Mouse (Mus musculus) forebrain, embryonic 12.5 days (tissue): ENCODE data around the gene Sf3b4. TPM values are rescaled to one million over a fixed set of nuclear protein-coding genes. Genes with fewer than 3 reads are reported as not detected.

ENCODE experiments used
- ATAC-seq: fragments of 200-750 bp; cut with Nextera tagmentation; 2 replicates; pipeline ENCODE4 v1.8.0; 2017; ENCODE audit warnings: moderate TSS enrichment; ENCODE audit not compliant: low FRiP score
- H3K27ac ChIP-seq: fragments of 300-500 bp; sonication (generic); 2 replicates; pipeline ENCODE4 v1.5.1; 2016; ENCODE audit warnings: mild to moderate bottlenecking
- H3K27me3 ChIP-seq: fragments of 300-500 bp; sonication (generic); 2 replicates; pipeline ENCODE4 v1.6.1; 2016; ENCODE audit warnings: mild to moderate bottlenecking
- H3K36me3 ChIP-seq: fragments of 300-500 bp; sonication (generic); replicated peaks from 2 replicates; pipeline ENCODE4 v1.6.1; 2016; ENCODE audit warnings: mild to moderate bottlenecking
- H3K4me1 ChIP-seq: fragments of 300-500 bp; sonication (generic); 2 replicates; pipeline ENCODE4 v1.6.1; 2016
- H3K4me2 ChIP-seq: fragments of 300-500 bp; sonication (generic); 2 replicates; pipeline ENCODE4 v1.6.1; 2016; ENCODE audit warnings: mild to moderate bottlenecking, moderate library complexity
- H3K4me3 ChIP-seq: fragments of 300-500 bp; sonication (generic); replicated peaks from 2 replicates; pipeline ENCODE4 v1.5.1; 2016; ENCODE audit warnings: mild to moderate bottlenecking
- H3K9ac ChIP-seq: fragments of 300-500 bp; sonication (generic); 2 replicates; pipeline ENCODE4 v1.6.1; 2016; ENCODE audit warnings: mild to moderate bottlenecking
- H3K9me3 ChIP-seq: fragments of 300-500 bp; sonication (generic); 2 replicates; pipeline ENCODE4 v1.6.1; 2016
- WGBS: fragments of 180-500 bp; shearing (Covaris S2); methylation state at CpG from one replicate; pipeline ENCODE4 v1.1.7; 2016; 5-methylcytosine and 5-hydroxymethylcytosine counted together
- polyA plus RNA-seq: library from polyadenylated mRNA; unstranded; fragments of >200 nt; fragmentation: Nextera tagmentation; extraction: Ambion mirVana; gene quantifications from 2 replicates; pipeline ENCODE4 v1.2.1, GENCODE M21; 2016

The Sf3b4 gene
- polyA plus RNA-seq, 1 experiment from 2014 or later = 185 TPM

DNA sequence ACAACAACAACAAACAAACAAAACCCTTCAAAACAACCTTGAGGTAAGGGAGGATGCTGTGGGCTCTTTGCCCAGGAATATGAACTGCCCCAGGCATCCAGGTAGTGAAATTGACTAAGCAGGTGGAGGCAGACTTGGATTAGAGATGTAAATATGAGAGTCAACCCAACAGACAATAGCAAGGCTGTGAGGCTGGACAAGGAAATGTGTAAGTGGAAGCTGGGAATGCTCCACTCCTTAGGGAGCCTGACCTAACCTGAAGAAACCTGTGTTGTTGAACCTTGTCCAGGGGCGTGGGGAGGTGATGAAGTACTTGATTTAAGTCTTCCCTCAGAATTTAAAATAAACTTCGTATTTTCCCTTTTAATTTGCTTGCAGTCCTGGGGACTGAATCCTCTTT, 6.8 kb downstream of the Sf3b4 start:
- no peak for ATAC-seq
- Histone ChIP-seq H3K4me3 (no peak overlapping the region), H3K27ac (no peak overlapping the region), H3K36me3 (peaks cover 45% of the 10 kb centered on the region), H3K9ac (no peak overlapping the region), H3K4me1 (peaks cover 37% of the 10 kb centered on the region), H3K27me3 (peaks cover 5% of the 10 kb centered on the region; the same call in 1 of the 2 replicates), H3K9me3 (no peaks in the 10 kb centered on the region), H3K4me2 (no peak overlapping the region)
- 78% methylated on average over 2 of the region's 2 CpGs for WGBS

DNA sequence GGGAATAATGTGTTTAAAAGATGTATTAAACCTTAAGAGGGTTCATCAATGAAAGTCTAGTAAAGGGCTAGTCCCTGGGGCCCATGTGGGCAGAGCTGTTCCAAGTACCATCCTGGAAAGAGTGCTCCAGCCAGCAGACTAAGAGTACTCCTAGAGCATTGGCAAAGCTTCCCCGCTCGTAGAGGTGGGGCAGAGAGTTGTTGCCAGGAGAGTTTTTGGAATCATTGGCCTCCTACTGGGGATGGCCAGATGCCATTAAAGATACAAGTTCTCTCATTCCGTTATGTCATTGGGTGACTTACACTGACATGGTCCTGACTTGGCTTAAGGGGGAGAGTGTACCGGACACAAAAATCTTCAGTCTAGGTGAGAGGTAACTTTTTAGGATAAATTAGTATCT, 7.4 kb downstream of the Sf3b4 start:
- WGBS = 70% methylated on average over 4 of the region's 4 CpGs
- H3K4me3 ChIP-seq = no peak overlapping the region
- H3K9ac ChIP-seq = no peak overlapping the region
- H3K4me1 ChIP-seq = peaks cover 31% of the 10 kb centered on the region
- peaks cover 39% of the 10 kb centered on the region for H3K36me3 ChIP-seq
- peaks cover 5% of the 10 kb centered on the region; the same call in 1 of the 2 replicates for H3K27me3 ChIP-seq
- H3K4me2 ChIP-seq = no peak overlapping the region
- ATAC-seq = no peak
- no peaks in the 10 kb centered on the region for H3K9me3 ChIP-seq
- 0 out of 2 replicates have a peak overlapping the region, but pooled peaks have one; percentile 15 for H3K27ac ChIP-seq

GRCm38 (mm10) chr3:96180727-96181477, 8.8 kb downstream of the Sf3b4 start, which contains the start of gene Sv2a:
Gene Sv2a, plus strand, starts transcription at chr3:96181151.
- Histone ChIP-seq H3K36me3 (peaks cover 30% of the 10 kb centered on the region), H3K27me3 (peaks cover 5% of the 10 kb centered on the region; the same call in 1 of the 2 replicates), H3K9ac (peak within 1 kb of the TSS; percentile 73), H3K27ac (peak within 1 kb of the TSS; percentile 71), H3K9me3 (no peaks in the 10 kb centered on the region), H3K4me2 (peak within 1 kb of the TSS; percentile 83), H3K4me1 (peaks cover 26% of the 10 kb centered on the region), H3K4me3 (peak within 1 kb of the TSS; percentile 56)
- 0% methylated on average over 15 of the region's 23 CpGs for WGBS
- peak; percentile 62 for ATAC-seq

GRCm38 (mm10) chr3:96181510-96182381, 9.6 kb downstream of the Sf3b4 start:
- Histone ChIP-seq H3K9me3 (no peaks in the 10 kb centered on the region), H3K9ac (peak overlapping the region; percentile 73), H3K4me2 (peak overlapping the region; percentile 83), H3K4me3 (peak overlapping the region; percentile 56), H3K27ac (peak overlapping the region; percentile 42; the same call in 1 of the 2 replicates), H3K36me3 (peaks cover 22% of the 10 kb centered on the region), H3K27me3 (peaks cover 5% of the 10 kb centered on the region; the same call in 1 of the 2 replicates), H3K4me1 (peaks cover 26% of the 10 kb centered on the region)
- WGBS = 46% methylated on average over 12 of the region's 12 CpGs
- ATAC-seq = peak; percentile 42

DNA sequence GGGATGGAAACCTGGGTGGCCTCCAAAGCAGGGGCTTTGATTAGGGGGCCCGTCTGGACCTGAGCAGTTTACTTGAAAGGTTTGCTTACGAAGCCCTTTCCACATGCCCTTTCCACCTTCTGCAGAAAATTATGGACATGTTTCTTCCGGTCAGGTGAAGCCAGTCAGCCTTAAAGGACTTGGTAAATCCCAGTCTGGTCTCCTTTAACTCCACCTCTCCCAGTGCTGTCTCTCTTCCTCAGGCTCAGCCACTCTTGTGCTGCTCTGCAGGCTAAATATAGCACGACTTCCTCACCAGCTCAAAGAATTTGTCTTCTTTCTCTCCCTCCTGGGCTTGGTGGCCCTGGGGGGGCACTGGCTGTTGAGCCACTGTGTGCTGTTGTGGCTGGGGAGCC, 10.2 kb downstream of the Sf3b4 start:
- H3K27ac ChIP-seq = no peak overlapping the region
- ATAC-seq = no peak
- H3K27me3 ChIP-seq = peaks cover 5% of the 10 kb centered on the region; the same call in 1 of the 2 replicates
- H3K36me3 ChIP-seq = peaks cover 18% of the 10 kb centered on the region
- H3K4me3 ChIP-seq = peak overlapping the region; percentile 56; the same call in 1 of the 2 replicates
- H3K9me3 ChIP-seq = no peaks in the 10 kb centered on the region
- H3K4me2 ChIP-seq = peak overlapping the region; percentile 83
- WGBS = 29% methylated on average over 4 of the region's 4 CpGs
- no peak overlapping the region for H3K9ac ChIP-seq
- peaks cover 26% of the 10 kb centered on the region for H3K4me1 ChIP-seq

GRCm38 (mm10) chr3:96192977-96193376, 20.8 kb downstream of the Sf3b4 start:
- H3K27ac ChIP-seq = 0 out of 2 replicates have a peak overlapping the region, but pooled peaks have one; percentile 13
- ATAC-seq = no peak
- H3K4me1 ChIP-seq = peaks cover 11% of the 10 kb centered on the region
- no peak overlapping the region for H3K9ac ChIP-seq
- no peak overlapping the region for H3K4me2 ChIP-seq
- H3K4me3 ChIP-seq = no peak overlapping the region
- H3K36me3 ChIP-seq = peaks cover 4% of the 10 kb centered on the region; the same call in 1 of the 2 replicates
- whole genome bisulfite sequencing = 70% methylated on average over 12 of the region's 12 CpGs
- no peaks in the 10 kb centered on the region; the same call in 1 of the 2 replicates for H3K27me3 ChIP-seq
- peaks cover 4% of the 10 kb centered on the region; the same call in 1 of the 2 replicates for H3K9me3 ChIP-seq

DNA sequence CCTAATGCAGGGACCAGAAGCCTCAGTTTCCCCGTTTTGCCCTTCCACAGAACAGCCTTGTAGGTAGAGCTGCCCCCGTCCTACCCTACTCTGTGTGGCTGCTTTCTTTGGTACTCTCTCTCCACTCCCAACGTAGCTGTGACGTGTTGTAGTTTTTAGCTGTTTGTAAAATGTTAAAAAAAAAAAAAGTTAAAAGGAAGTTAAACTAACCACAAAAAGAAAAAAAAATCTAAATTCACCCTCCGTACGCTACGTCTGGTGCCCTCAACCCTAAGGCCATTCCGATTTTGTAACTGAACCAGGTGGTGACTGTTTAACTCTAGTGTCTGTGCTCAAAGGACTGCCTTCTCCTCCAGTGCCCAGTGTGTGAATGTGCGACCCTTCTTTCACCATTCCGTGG, 22.8 kb downstream of the Sf3b4 start:
- H3K9me3 ChIP-seq = peaks cover 4% of the 10 kb centered on the region; the same call in 1 of the 2 replicates
- peaks cover 10% of the 10 kb centered on the region for H3K27me3 ChIP-seq
- ATAC-seq = no peak
- peaks cover 4% of the 10 kb centered on the region; the same call in 1 of the 2 replicates for H3K36me3 ChIP-seq
- no peak overlapping the region for H3K4me2 ChIP-seq
- 90% methylated on average over 10 of the region's 10 CpGs for WGBS
- H3K4me3 ChIP-seq = no peak overlapping the region
- no peak overlapping the region for H3K27ac ChIP-seq
- peaks cover 14% of the 10 kb centered on the region for H3K4me1 ChIP-seq
- no peak overlapping the region for H3K9ac ChIP-seq

- Histone ChIP-seq H3K27me3 (peaks cover 10% of the 10 kb centered on the region), H3K4me2 (peak overlapping the region; percentile 94; the same call in 1 of the 2 replicates), H3K9ac (no peak overlapping the region), H3K36me3 (peaks cover 4% of the 10 kb centered on the region; the same call in 1 of the 2 replicates), H3K4me1 (peaks cover 14% of the 10 kb centered on the region), H3K4me3 (no peak overlapping the region), H3K27ac (no peak overlapping the region), H3K9me3 (peaks cover 4% of the 10 kb centered on the region; the same call in 1 of the 2 replicates)
- WGBS = 94% methylated on average over 11 of the region's 11 CpGs
- no peak for ATAC-seq
These were observed 23.6 kb downstream of the Sf3b4 start for GRCm38 (mm10) chr3:96195616-96196313.

GRCm38 (mm10) chr3:96196437-96197128, 24.5 kb downstream of the Sf3b4 start:
- ATAC-seq = peak; percentile 51
- WGBS = 20% methylated on average over 27 of the region's 27 CpGs
- H3K4me3 ChIP-seq = peak overlapping the region; percentile 64

DNA sequence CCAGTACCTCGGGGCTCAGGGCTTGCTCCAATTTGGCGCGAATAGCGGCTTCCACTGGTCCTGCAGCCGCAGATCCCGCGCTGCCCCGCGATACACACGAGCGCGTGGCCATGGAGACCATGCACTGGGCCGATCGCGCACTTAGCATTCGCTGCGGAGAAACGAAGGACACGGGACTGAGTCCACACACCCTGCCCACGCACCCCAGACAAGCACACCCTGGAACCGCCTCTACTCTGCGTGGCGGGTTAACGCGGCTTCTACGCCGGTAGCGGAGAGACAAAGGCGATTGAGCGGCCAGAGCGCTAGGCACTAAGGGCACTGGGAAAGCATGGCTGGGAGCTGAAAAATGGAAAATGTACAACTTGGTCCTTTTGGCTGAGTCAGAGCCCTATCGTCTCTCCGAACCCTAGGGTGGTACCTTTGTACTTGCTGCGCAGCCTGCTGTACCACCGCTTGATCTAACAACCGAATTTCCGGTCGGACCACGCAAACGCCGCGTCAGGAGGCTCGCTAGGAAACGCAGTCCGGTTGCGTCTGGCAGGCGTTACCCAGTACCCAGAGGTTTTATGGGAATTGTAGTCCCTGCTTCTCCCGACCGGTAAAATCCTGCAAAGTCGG, 25.1 kb downstream of the Sf3b4 start:
- peaks cover 4% of the 10 kb centered on the region; the same call in 1 of the 2 replicates for H3K9me3 ChIP-seq
- peak overlapping the region; percentile 94 for H3K4me2 ChIP-seq
- H3K4me3 ChIP-seq = peak overlapping the region; percentile 64
- H3K27ac ChIP-seq = peak overlapping the region; percentile 94
- H3K4me1 ChIP-seq = peaks cover 14% of the 10 kb centered on the region
- H3K27me3 ChIP-seq = peaks cover 10% of the 10 kb centered on the region
- ATAC-seq = peak; percentile 95
- under 1% methylated on average over 50 of the region's 50 CpGs for WGBS
- peak overlapping the region; percentile 92 for H3K9ac ChIP-seq
- peaks cover 4% of the 10 kb centered on the region; the same call in 1 of the 2 replicates for H3K36me3 ChIP-seq

More at GRCm38 (mm10) chr3:96196437-96197128, 24.5 kb downstream of the Sf3b4 start:
- Histone ChIP-seq H3K9ac (peak overlapping the region; percentile 92), H3K4me2 (peak overlapping the region; percentile 94), H3K9me3 (peaks cover 4% of the 10 kb centered on the region; the same call in 1 of the 2 replicates), H3K4me1 (peaks cover 14% of the 10 kb centered on the region), H3K27ac (peak overlapping the region; percentile 94), H3K36me3 (peaks cover 4% of the 10 kb centered on the region; the same call in 1 of the 2 replicates), H3K27me3 (peaks cover 10% of the 10 kb centered on the region)
